Mouse (Mus musculus) heart, adult 9 months (tissue): ENCODE results near the gene Smg5.
A peak's percentile ranks its signal among the peaks of the same experiment; 100 is the strongest.

Experiments used
- DNase-seq, 2 experiments: peaks; one replicate each; pipeline ENCODE4 v3.0.0; 2022; ENCODE audit warnings: low spot score in 2 of 2

Gene Smg5

GRCm38 (mm10) chr3:88393776-88394375 lies 57.8 kb downstream of the Smg5 start:
- DNase-seq: no peak

DNA sequence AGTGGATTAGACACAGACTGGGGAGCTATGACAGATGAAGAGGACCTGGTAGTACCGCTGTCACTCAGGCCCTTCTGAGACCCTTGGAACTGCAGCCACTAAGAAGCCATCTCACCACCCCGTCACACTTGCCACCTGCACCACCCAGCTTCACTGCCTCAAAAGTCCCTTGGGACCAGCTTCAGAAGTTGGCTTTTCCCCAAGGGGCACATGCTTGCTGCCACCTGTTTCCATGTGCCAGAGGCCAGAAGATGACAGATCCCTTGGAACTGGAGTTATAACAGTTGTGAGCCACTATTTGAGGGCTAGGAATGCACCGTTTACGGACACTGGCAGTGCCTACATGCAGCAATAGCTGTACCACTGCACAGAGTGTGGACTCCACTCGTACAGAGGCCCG lies 59.2 kb downstream of the Smg5 start:
- DNase-seq: no peak

DNA sequence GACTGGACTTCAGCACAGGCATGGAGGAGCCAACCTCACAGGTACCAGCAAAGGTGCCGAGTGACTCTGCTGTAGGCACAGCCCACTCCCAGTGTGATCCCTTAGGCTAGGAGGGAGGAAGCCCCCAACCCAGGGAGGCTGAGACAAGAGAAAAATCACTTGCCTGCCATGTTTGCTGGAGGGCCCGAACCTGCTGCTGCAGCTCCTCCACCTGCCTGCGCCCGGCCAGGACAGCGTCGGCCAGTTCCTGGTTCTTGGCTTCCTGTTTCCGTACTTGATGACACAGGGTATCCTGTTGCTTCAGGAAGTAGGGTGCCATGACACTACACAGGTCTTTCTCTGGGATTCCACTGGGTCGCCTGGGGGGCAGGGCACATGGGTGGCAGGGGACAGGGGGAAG lies 59.7 kb downstream of the Smg5 start:
- no peak for DNase-seq

- no peak for DNase-seq
These were observed 62.6 kb downstream of the Smg5 start for GRCm38 (mm10) chr3:88398666-88399065.

DNA sequence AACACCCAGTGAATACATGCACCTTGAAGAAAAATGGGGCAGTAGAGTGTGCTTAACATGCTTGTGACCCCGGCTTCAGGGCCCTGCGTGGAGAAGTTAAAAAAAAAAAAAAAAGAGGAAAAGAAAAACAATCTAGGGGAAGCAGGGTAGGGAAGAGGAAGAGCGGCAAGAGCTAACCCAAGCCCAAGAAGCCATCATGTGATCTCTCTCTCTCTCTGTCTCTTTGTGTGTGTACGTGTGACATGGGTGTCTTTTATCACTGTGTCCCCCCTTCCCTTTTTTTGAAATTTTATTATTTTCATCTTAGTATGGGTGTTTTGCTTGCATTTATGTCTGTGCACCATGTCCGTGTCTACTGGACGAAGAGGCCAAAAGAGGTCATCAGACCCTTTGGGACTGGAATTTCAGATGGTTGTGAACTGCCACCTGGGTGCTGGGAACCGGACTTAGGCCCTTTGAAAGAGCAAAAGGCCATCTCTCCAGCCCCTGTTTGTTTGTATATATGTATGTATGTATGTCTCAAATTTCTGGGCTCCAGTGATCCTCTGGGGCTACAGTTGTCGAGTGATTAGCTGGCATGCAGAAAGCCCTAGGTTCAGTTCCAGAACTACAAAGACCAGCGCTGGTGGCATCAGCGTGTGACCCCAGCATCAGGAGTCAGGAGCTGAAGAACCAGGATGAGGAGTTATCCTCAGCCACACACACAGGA lies 67.6 kb downstream of the Smg5 start:
- no peak for DNase-seq

DNA sequence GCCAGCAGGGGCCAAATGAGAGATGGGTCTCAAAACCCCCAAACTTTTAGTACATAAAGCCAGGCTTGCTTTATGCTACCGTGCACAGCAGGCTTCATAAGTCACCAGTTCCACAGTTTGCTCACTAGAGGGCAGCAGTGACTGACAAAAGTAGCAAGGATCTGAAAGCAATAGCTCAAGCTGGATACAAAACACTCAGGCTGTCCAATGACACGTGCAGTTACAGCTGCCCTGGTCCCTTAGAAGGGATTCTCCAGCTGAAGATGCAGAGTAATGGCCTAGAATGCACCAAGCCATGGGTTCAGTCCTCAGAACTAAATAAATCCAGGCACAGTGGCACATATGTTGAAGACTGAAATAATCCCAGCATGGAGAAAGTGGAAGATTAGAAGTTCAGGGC lies 71.0 kb downstream of the Smg5 start:
- DNase-seq: peak; percentile 46 to 67

DNA sequence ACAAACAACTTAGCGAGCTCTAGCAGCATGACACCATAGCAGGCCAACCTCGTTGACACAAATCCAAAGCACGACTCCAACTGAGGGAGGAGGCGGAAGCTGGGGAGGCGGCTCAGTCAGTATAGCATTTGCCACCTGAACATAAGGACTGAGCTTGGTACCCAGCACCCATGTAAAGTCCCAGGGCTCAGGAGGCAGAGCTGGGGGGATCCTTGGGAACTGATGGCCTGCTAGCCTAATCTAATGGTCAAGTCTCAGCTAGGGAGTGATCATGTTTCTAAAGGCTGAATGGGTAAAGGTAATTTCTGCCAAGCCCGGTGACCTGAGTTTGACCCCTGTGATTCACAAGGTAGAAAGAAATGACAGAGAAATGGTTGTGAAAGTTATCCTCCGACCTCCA lies 71.5 kb downstream of the Smg5 start:
- no peak for DNase-seq

- DNase-seq: no peak
These were observed 72.9 kb downstream of the Smg5 start for GRCm38 (mm10) chr3:88408953-88409352.

DNA sequence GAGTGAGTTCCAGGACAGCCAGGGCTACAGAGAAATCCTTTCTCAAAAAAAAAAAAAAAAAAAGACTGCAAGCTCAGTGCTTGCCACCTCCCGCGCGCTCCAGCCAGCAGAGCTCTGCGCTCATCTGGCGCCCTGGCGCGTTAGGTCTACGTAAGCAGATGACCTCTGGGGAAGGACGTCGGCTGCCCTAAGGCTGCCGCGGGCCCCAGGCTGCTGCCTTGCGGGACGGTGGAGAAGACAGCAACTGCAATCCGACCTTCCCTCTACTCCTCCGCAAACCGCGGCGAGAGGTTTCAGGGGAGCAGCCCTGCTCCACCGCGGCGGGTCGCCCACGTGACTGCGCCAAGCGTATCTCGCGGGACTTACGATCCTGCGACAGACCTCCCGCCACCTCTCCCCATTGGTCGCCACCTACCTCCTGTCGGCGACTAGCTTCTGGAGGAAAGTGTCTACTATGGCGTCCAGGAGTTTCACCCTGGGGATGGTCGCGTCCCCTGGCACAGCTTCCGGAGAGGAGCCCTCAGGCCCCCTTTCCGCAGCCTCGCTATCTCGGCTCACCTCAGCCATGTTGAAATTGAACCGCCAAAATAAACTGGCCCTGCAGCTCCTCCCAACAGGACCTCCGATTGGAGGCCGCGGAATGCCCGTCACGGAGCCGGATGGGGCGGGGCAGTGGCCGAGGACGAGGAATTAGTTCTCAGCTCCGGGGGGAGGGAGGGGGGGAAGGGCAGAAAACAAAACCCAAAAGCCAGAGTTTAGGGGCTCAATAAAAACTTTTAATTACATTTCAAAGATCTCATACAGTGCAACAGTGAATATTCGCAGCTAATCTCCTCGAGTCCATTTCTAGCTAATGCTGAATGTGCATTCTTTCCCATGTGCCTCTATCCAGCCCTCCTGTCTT lies 73.9 kb downstream of the Smg5 start, which contains the start of gene Pmf1:
Pmf1 (minus strand) TSS at position 591 of the 904 bp plus-strand sequence.
- peak; percentile 95 to 96 for DNase-seq

DNA sequence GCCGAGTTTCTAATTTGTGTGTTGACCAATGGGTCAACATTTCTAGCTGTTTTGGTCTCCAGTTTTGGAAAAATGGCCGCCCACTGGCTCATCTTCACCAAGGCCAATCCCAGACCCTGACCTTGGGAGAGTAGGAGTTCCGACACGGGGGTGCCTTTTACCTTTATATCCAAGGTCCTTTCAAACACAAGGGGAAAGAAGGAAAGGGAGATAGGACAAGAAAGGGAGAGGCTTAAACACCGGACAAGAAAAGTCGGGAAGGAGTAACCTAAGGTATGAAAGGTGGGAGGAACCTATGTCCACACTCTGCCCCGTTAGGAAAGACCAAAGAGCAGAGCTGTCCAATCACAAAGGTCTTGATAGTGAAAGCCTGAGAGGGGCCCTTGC lies 74.6 kb downstream of the Smg5 start:
- DNase-seq: peak in 1 of 2 experiments; percentile 29

- peak in 1 of 2 experiments; percentile 31 for DNase-seq
These were observed 75.6 kb downstream of the Smg5 start for GRCm38 (mm10) chr3:88411681-88412080.
